Mouse (Mus musculus) induced T-regulatory cell, adult 2 months (primary cell): ENCODE measurements around the gene Xlr4b.
"Not testable (repeated sequence)": the region's sequence is repeated elsewhere in the genome, so short reads cannot be mapped to it uniquely, and the experiment has no call there.

Experiments
- DNase-seq: peaks from one replicate; pipeline ENCODE4 v3.0.0-alpha.2; 2012; ENCODE audit warnings: low read depth

Gene Xlr4b

GRCm38 (mm10) chrX:73213819-73214564 is at the start of gene Xlr4b:
Gene Xlr4b (plus strand): TSS chrX:73214333.
- peak; percentile 47 for DNase-seq

- DNase-seq = not testable (repeated sequence)
These were observed 37.2 kb upstream of the Xlr4b start, which contains the start of gene Spin2d for GRCm38 (mm10) chrX:73176889-73177288. Gene Spin2d (minus strand): TSS chrX:73176989.

GRCm38 (mm10) chrX:73191934-73192333 is 22.2 kb upstream of the Xlr4b start, which contains the start of gene Xlr3b:
Gene Xlr3b (plus strand): TSS chrX:73192207.
- DNase-seq = peak; percentile 24

- no peak for DNase-seq
These were observed 11.2 kb downstream of the Xlr4b start for GRCm38 (mm10) chrX:73225365-73225764.

GRCm38 (mm10) chrX:73227914-73228605 is 13.9 kb downstream of the Xlr4b start, which contains the start of gene F8a:
Gene F8a (plus strand): TSS chrX:73228291.
- DNase-seq = peak; percentile 87

GRCm38 (mm10) chrX:73228606-73229214 is 14.6 kb downstream of the Xlr4b start:
- peak; percentile 69 for DNase-seq

GRCm38 (mm10) chrX:73229288-73229687 is 15.2 kb downstream of the Xlr4b start:
- DNase-seq = no peak

- not testable (repeated sequence) for DNase-seq
These were observed 28.7 kb downstream of the Xlr4b start, which contains the start of gene Xlr4c for GRCm38 (mm10) chrX:73242821-73243325. Gene Xlr4c (minus strand): TSS chrX:73243130.

- not testable (repeated sequence) for DNase-seq
These were observed 48.3 kb downstream of the Xlr4b start for GRCm38 (mm10) chrX:73262428-73262827.

GRCm38 (mm10) chrX:73265270-73265669 is 51.1 kb downstream of the Xlr4b start, which contains the start of gene Xlr3c:
Gene Xlr3c (minus strand): TSS chrX:73265390.
- DNase-seq = not testable (repeated sequence)
